Mouse (Mus musculus): ENCODE results near the gene Zswim9. TPM values are rescaled to one million over a fixed set of nuclear protein-coding genes. Genes with fewer than 3 reads are reported as not detected.
A peak's percentile ranks its signal among the peaks of the same experiment; 100 is the strongest.
"Not testable (repeated sequence)": the region's sequence is repeated elsewhere in the genome, so short reads cannot be mapped to it uniquely, and the experiment has no call there.

Gene Zswim9
- polyA plus RNA-seq, 1 experiment from 2014 or later, result 11.7 TPM

GRCm38 (mm10) chr7:13293878-13294855 is 15.6 kb upstream of the Zswim9 start:
- no peaks in the 10 kb centered on the region for H3K4me1 ChIP-seq (replicated peaks)
- no peak overlapping the region for H3K27ac ChIP-seq (replicated peaks)
- H3K9ac ChIP-seq, result no peak overlapping the region
- H3K27me3 ChIP-seq, result no peaks in the 10 kb centered on the region
- H3K4me3 ChIP-seq, result no peak overlapping the region
- ATAC-seq (ENCODE audit: low read depth), result no peak
- no peaks in the 10 kb centered on the region for H3K9me3 ChIP-seq
- peaks cover 89% of the 10 kb centered on the region for H3K36me3 ChIP-seq
- no peak overlapping the region for H3K4me2 ChIP-seq
- 89% methylated on average over 11 of the region's 11 CpGs for WGBS

GRCm38 (mm10) chr7:13291370-13291769 is 12.8 kb upstream of the Zswim9 start:
- 90% methylated on average over 2 of the region's 2 CpGs for WGBS
- Histone ChIP-seq H3K4me2 (no peak overlapping the region), H3K4me3 (no peak overlapping the region), H3K9ac (no peak overlapping the region), H3K9me3 (no peaks in the 10 kb centered on the region), H3K4me1 (replicated peaks) (no peaks in the 10 kb centered on the region), H3K27me3 (no peaks in the 10 kb centered on the region), H3K36me3 (peaks cover 76% of the 10 kb centered on the region), H3K27ac (replicated peaks) (no peak overlapping the region)
- no peak for ATAC-seq (ENCODE audit: low read depth)

GRCm38 (mm10) chr7:13290041-13290675 is 11.6 kb upstream of the Zswim9 start:
- H3K27me3 ChIP-seq, result no peaks in the 10 kb centered on the region
- ATAC-seq (ENCODE audit: low read depth), result no peak
- H3K4me1 ChIP-seq (replicated peaks), result no peaks in the 10 kb centered on the region
- no peaks in the 10 kb centered on the region for H3K9me3 ChIP-seq
- H3K27ac ChIP-seq (replicated peaks), result no peak overlapping the region
- no peak overlapping the region for H3K9ac ChIP-seq
- WGBS, result 91% methylated on average over 1 of the region's 1 CpGs
- H3K4me3 ChIP-seq, result no peak overlapping the region
- no peak overlapping the region for H3K4me2 ChIP-seq
- H3K36me3 ChIP-seq, result peaks cover 76% of the 10 kb centered on the region

- Histone ChIP-seq H3K9ac (no peak overlapping the region), H3K4me2 (no peak overlapping the region), H3K9me3 (no peaks in the 10 kb centered on the region), H3K27me3 (no peaks in the 10 kb centered on the region), H3K36me3 (peaks cover 73% of the 10 kb centered on the region), H3K4me3 (no peak overlapping the region), H3K4me1 (replicated peaks) (no peaks in the 10 kb centered on the region), H3K27ac (replicated peaks) (no peak overlapping the region)
- ATAC-seq (ENCODE audit: low read depth), result peak; percentile 61; the same call in 1 of the 2 replicates
- 45% methylated on average over 5 of the region's 5 CpGs for WGBS
Observed at GRCm38 (mm10) chr7:13288621-13289020, 10.1 kb upstream of the Zswim9 start.

GRCm38 (mm10) chr7:13278957-13279356 is 436 bp upstream of the Zswim9 start:
- under 1% methylated on average over 17 of the region's 29 CpGs for WGBS
- peak overlapping the region; percentile 88; the same call in 1 of the 2 replicates for H3K27ac ChIP-seq (replicated peaks)

GRCm38 (mm10) chr7:13277833-13278232 is 688 bp downstream of the Zswim9 start:
- H3K36me3 ChIP-seq, result peaks cover 46% of the 10 kb centered on the region
- ATAC-seq (ENCODE audit: low read depth), result peak; percentile 2
- peak overlapping the region; percentile 86 for H3K9ac ChIP-seq
- H3K4me1 ChIP-seq (replicated peaks), result peaks cover 7% of the 10 kb centered on the region
- peak overlapping the region; percentile 88; the same call in 1 of the 2 replicates for H3K27ac ChIP-seq (replicated peaks)
- WGBS, result 31% methylated on average over 2 of the region's 2 CpGs
- H3K4me3 ChIP-seq, result peak overlapping the region; percentile 61
- H3K9me3 ChIP-seq, result no peaks in the 10 kb centered on the region
- peak overlapping the region; percentile 76 for H3K4me2 ChIP-seq
- H3K27me3 ChIP-seq, result no peaks in the 10 kb centered on the region

More at GRCm38 (mm10) chr7:13278957-13279356, 436 bp upstream of the Zswim9 start:
- H3K4me1 ChIP-seq (replicated peaks); H3K27me3 ChIP-seq; H3K9me3 ChIP-seq: not testable (repeated sequence)
- peak; percentile 80 for ATAC-seq (ENCODE audit: low read depth)
- peak overlapping the region; percentile 76 for H3K4me2 ChIP-seq
- peak overlapping the region; percentile 86 for H3K9ac ChIP-seq
- peak overlapping the region; percentile 61 for H3K4me3 ChIP-seq
- H3K36me3 ChIP-seq, result peaks cover 44% of the 10 kb centered on the region

GRCm38 (mm10) chr7:13277081-13277480 is 1.4 kb downstream of the Zswim9 start, which contains the start of gene Lig1:
Gene Lig1 (plus strand): TSS chr7:13277283.
- Histone ChIP-seq H3K4me1 (replicated peaks) (peaks cover 7% of the 10 kb centered on the region), H3K9ac (peak within 1 kb of the TSS; percentile 86), H3K4me2 (peak within 1 kb of the TSS; percentile 76), H3K27ac (replicated peaks) (peak within 1 kb of the TSS; percentile 88), H3K27me3 (no peaks in the 10 kb centered on the region), H3K36me3 (peaks cover 42% of the 10 kb centered on the region), H3K4me3 (peak within 1 kb of the TSS; percentile 61), H3K9me3 (no peaks in the 10 kb centered on the region)
- ATAC-seq (ENCODE audit: low read depth), result no peak
- 96% methylated on average over 16 of the region's 16 CpGs for whole genome bisulfite sequencing

- no peak overlapping the region for H3K4me2 ChIP-seq
- no peaks in the 10 kb centered on the region for H3K9me3 ChIP-seq
- no peak overlapping the region for H3K27ac ChIP-seq (replicated peaks)
- no peaks in the 10 kb centered on the region for H3K27me3 ChIP-seq
- no peak overlapping the region for H3K4me3 ChIP-seq
- peaks cover 37% of the 10 kb centered on the region for H3K36me3 ChIP-seq
- H3K4me1 ChIP-seq (replicated peaks), result no peaks in the 10 kb centered on the region
- ATAC-seq (ENCODE audit: low read depth), result no peak
- 84% methylated on average over 1 of the region's 1 CpGs for WGBS
- no peak overlapping the region for H3K9ac ChIP-seq
Observed at GRCm38 (mm10) chr7:13271704-13272103, 6.8 kb downstream of the Zswim9 start.

- Histone ChIP-seq H3K36me3 (peaks cover 21% of the 10 kb centered on the region), H3K9me3 (no peaks in the 10 kb centered on the region), H3K4me3 (no peak overlapping the region), H3K27me3 (no peaks in the 10 kb centered on the region), H3K9ac (no peak overlapping the region), H3K4me1 (replicated peaks) (no peaks in the 10 kb centered on the region; the same call in 1 of the 2 replicates), H3K4me2 (no peak overlapping the region), H3K27ac (replicated peaks) (no peak overlapping the region)
- 79% methylated on average over 11 of the region's 11 CpGs for WGBS
- no peak for ATAC-seq (ENCODE audit: low read depth)
Observed at GRCm38 (mm10) chr7:13269394-13269793, 9.1 kb downstream of the Zswim9 start.

- no peak for ATAC-seq (ENCODE audit: low read depth)
- 85% methylated on average over 4 of the region's 4 CpGs for WGBS
- no peak overlapping the region for H3K27ac ChIP-seq (replicated peaks)
- peaks cover 18% of the 10 kb centered on the region for H3K36me3 ChIP-seq
- H3K4me3 ChIP-seq, result no peak overlapping the region
- no peak overlapping the region for H3K4me2 ChIP-seq
- H3K4me1 ChIP-seq (replicated peaks), result no peaks in the 10 kb centered on the region; the same call in 1 of the 2 replicates
- H3K9me3 ChIP-seq, result no peaks in the 10 kb centered on the region
- H3K27me3 ChIP-seq, result no peaks in the 10 kb centered on the region
- no peak overlapping the region for H3K9ac ChIP-seq
Observed at GRCm38 (mm10) chr7:13268749-13269260, 9.7 kb downstream of the Zswim9 start.

GRCm38 (mm10) chr7:13264396-13264795 is 14.1 kb downstream of the Zswim9 start:
- 50% methylated on average over 2 of the region's 2 CpGs for WGBS
- Histone ChIP-seq H3K4me2 (no peak overlapping the region), H3K27me3 (no peaks in the 10 kb centered on the region), H3K36me3 (peaks cover 24% of the 10 kb centered on the region), H3K4me1 (replicated peaks) (no peaks in the 10 kb centered on the region; the same call in 1 of the 2 replicates), H3K27ac (replicated peaks) (no peak overlapping the region), H3K9me3 (no peaks in the 10 kb centered on the region), H3K4me3 (no peak overlapping the region), H3K9ac (no peak overlapping the region)
- ATAC-seq (ENCODE audit: low read depth), result peak; percentile 41; the same call in 1 of the 2 replicates

- Histone ChIP-seq H3K9me3 (no peaks in the 10 kb centered on the region), H3K4me2 (no peak overlapping the region), H3K27me3 (no peaks in the 10 kb centered on the region), H3K4me1 (replicated peaks) (no peaks in the 10 kb centered on the region; the same call in 1 of the 2 replicates), H3K9ac (no peak overlapping the region), H3K27ac (replicated peaks) (no peak overlapping the region), H3K36me3 (peaks cover 19% of the 10 kb centered on the region), H3K4me3 (no peak overlapping the region)
- WGBS, result 77% methylated on average over 5 of the region's 5 CpGs
- ATAC-seq (ENCODE audit: low read depth), result peak; percentile 28; the same call in 1 of the 2 replicates
Observed at GRCm38 (mm10) chr7:13263851-13264250, 14.7 kb downstream of the Zswim9 start.

Data from neural tube, embryonic 13.5 days (tissue).